Mouse (Mus musculus) limb, embryonic 10.5 days (tissue): Measurements from ENCODE around the gene Mei4. TPM values are rescaled to one million over a fixed set of nuclear protein-coding genes. Genes with fewer than 3 reads are reported as not detected.

ENCODE experiments used
- DNase-seq: peaks from one replicate; pipeline ENCODE4 v3.0.0-alpha.2; 2017; ENCODE audit warnings: low spot score
- H3K27ac ChIP-seq: fragments of 300-500 bp; sonication (generic); 2 replicates; pipeline ENCODE4 v1.5.1; 2016; ENCODE audit warnings: mild to moderate bottlenecking
- H3K27me3 ChIP-seq: fragments of 300-500 bp; sonication (generic); 2 replicates; pipeline ENCODE4 v1.6.1; 2016; ENCODE audit warnings: low read depth, mild to moderate bottlenecking; ENCODE audit not compliant: poor library complexity, severe bottlenecking
- H3K36me3 ChIP-seq: fragments of 300-500 bp; sonication (generic); 2 replicates; pipeline ENCODE4 v1.6.1; 2016; ENCODE audit warnings: mild to moderate bottlenecking, moderate library complexity
- H3K4me1 ChIP-seq: fragments of 300-500 bp; sonication (generic); 2 replicates; pipeline ENCODE4 v1.6.1; 2016
- H3K4me3 ChIP-seq: fragments of 300-500 bp; sonication (generic); 2 replicates; pipeline ENCODE4 v1.5.1; 2016; ENCODE audit warnings: mild to moderate bottlenecking, moderate library complexity
- H3K9me3 ChIP-seq: fragments of 300-500 bp; sonication (generic); replicated peaks from 2 replicates; pipeline ENCODE4 v1.6.1; 2016; ENCODE audit warnings: mild to moderate bottlenecking
- WGBS: fragments of 180-500 bp; shearing (Covaris S2); methylation state at CpG from one replicate; pipeline ENCODE4 v1.1.7; 2016; 5-methylcytosine and 5-hydroxymethylcytosine counted together
- polyA plus RNA-seq: library from polyadenylated mRNA; unstranded; fragments of >200 nt; fragmentation: Nextera tagmentation; extraction: Ambion mirVana; gene quantifications from 2 replicates; pipeline ENCODE4 v1.2.1, GENCODE M21; 2016

Gene Mei4
- polyA plus RNA-seq, 1 experiment from 2014 or later = 0.68 TPM

DNA sequence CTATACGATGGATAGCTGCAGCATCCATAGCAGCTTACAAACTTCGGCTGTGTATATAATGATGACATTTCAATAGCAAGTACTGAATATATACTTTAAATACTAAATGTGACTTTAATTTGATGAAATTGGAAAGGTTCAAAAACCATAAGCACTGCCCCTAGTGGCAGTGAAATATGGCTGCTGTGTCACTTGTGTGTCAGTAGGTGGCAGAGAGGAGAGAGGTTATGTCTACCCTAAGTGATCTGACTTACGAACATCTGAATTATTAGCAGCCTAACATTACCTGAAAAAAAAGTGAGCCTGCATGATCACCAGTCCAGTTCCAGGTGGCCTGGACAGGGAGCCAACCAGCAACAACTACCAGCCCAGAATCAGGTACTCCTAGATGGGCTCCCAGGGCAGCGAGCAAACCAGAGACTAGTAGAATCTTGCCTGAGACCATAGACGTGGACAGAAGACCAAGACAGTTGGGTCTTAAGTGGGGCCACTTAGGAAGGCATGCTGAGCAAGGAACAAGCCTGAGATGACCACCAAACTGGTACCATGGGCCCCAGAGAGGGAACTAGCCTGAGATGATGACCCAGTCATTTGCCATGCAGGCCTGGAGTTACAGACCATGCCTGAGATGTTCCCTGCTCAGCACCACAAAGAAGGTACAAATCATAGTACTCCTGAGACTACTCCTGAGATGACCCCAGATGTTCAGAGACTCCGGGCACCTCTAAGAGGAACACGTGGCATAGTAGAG, 384.4 kb downstream of the Mei4 start:
- no peak overlapping the region for H3K27ac ChIP-seq
- H3K9me3 ChIP-seq = no peaks in the 10 kb centered on the region
- no peak overlapping the region for H3K4me3 ChIP-seq
- WGBS = 81% methylated on average over 7 of the region's 7 CpGs
- H3K4me1 ChIP-seq = no peaks in the 10 kb centered on the region
- no peaks in the 10 kb centered on the region for H3K27me3 ChIP-seq
- DNase-seq = no peak
- no peaks in the 10 kb centered on the region for H3K36me3 ChIP-seq

Other genes starting within 250 kb of the Mei4 start
- gene Htr1b, start 229.8 kb upstream of the Mei4 start, polyA plus RNA-seq = 0.05 TPM in 1 of 2 replicates, not detected in the other